Mouse (Mus musculus) embryonic facial prominence, embryonic 11.5 days (tissue): ENCODE data around the gene Taf7l. TPM values are rescaled to one million over a fixed set of nuclear protein-coding genes. Genes with fewer than 3 reads are reported as not detected.

ENCODE experiments used
- ATAC-seq: fragments of 200-750 bp; cut with Nextera tagmentation; replicated peaks from 2 replicates; pipeline ENCODE4 v1.8.0; 2017; ENCODE audit warnings: low read depth; ENCODE audit not compliant: insufficient number of reproducible peaks, low FRiP score, low TSS enrichment
- DNase-seq: peaks from one replicate; pipeline ENCODE4 v3.0.0-alpha.2; 2015; ENCODE audit warnings: low spot score
- H3K27ac ChIP-seq: fragments of 300-500 bp; sonication (generic); replicated peaks from 2 replicates; pipeline ENCODE4 v1.5.1; 2014; ENCODE audit warnings: mild to moderate bottlenecking, low read depth, low read length, control low read depth
- H3K27me3 ChIP-seq: fragments of 300-500 bp; sonication (generic); 2 replicates; pipeline ENCODE4 v1.6.1; 2014; ENCODE audit warnings: mild to moderate bottlenecking, low read length, moderate library complexity, mixed read lengths; ENCODE audit not compliant: control insufficient read depth, insufficient read depth
- H3K36me3 ChIP-seq: fragments of 300-500 bp; sonication (generic); replicated peaks from 2 replicates; pipeline ENCODE4 v1.6.1; 2014; ENCODE audit warnings: low read depth, mild to moderate bottlenecking, low read length, moderate library complexity, mixed read lengths; ENCODE audit not compliant: control insufficient read depth, insufficient read depth
- H3K4me1 ChIP-seq: fragments of 300-500 bp; sonication (generic); 2 replicates; pipeline ENCODE4 v1.6.1; 2014; ENCODE audit warnings: low read length, mixed read lengths; ENCODE audit not compliant: control insufficient read depth, insufficient read depth
- H3K4me2 ChIP-seq: fragments of 300-500 bp; sonication (generic); 2 replicates; pipeline ENCODE4 v1.6.1; 2014; ENCODE audit warnings: low read depth, mild to moderate bottlenecking, control low read depth, low read length, moderate library complexity
- H3K4me3 ChIP-seq: fragments of 300-500 bp; sonication (generic); 2 replicates; pipeline ENCODE4 v1.5.1; 2014; ENCODE audit warnings: low read depth, low read length, control low read depth
- H3K9ac ChIP-seq: fragments of 300-500 bp; sonication (generic); replicated peaks from 2 replicates; pipeline ENCODE4 v1.6.1; 2014; ENCODE audit warnings: mild to moderate bottlenecking, control low read depth, low read length
- H3K9me3 ChIP-seq: fragments of 300-500 bp; sonication (generic); replicated peaks from 2 replicates; pipeline ENCODE4 v1.6.1; 2016; ENCODE audit warnings: mild to moderate bottlenecking, low read length, inconsistent platforms, mixed read lengths; ENCODE audit not compliant: control insufficient read depth
- WGBS: fragments of 180-500 bp; shearing (Covaris S2); extraction: QIAGEN DNeasy Blood & Tissue Kit; methylation state at CpG from one replicate; pipeline ENCODE4 v1.1.7; 2014; 5-methylcytosine and 5-hydroxymethylcytosine counted together
- polyA plus RNA-seq: library from polyadenylated mRNA; unstranded; fragments of >200 nt; fragmentation: Nextera tagmentation; extraction: Ambion mirVana; gene quantifications from 2 replicates; pipeline ENCODE4 v1.2.1, GENCODE M21; 2014

Gene Taf7l
- polyA plus RNA-seq, 1 experiment from 2014 or later, result not detected

- 69% methylated on average over 3 of the region's 3 CpGs for WGBS
- no peak overlapping the region for H3K4me2 ChIP-seq
- ATAC-seq (no peak), DNase-seq (no peak)
- H3K9me3 ChIP-seq, result no peaks in the 10 kb centered on the region
- no peaks in the 10 kb centered on the region for H3K4me1 ChIP-seq
- H3K9ac ChIP-seq, result no peak overlapping the region
- no peaks in the 10 kb centered on the region for H3K27me3 ChIP-seq
- no peak overlapping the region for H3K4me3 ChIP-seq
- H3K27ac ChIP-seq, result no peak overlapping the region
- H3K36me3 ChIP-seq, result no peaks in the 10 kb centered on the region
Observed at GRCm38 (mm10) chrX:134427307-134427706, 49.0 kb downstream of the Taf7l start.

- 49% methylated on average over 6 of the region's 6 CpGs for WGBS
- H3K4me3 ChIP-seq, result no peak overlapping the region
- no peaks in the 10 kb centered on the region for H3K36me3 ChIP-seq
- no peaks in the 10 kb centered on the region for H3K27me3 ChIP-seq
- no peak overlapping the region for H3K4me2 ChIP-seq
- H3K9ac ChIP-seq, result no peak overlapping the region
- DNase-seq (no peak), ATAC-seq (no peak)
- H3K9me3 ChIP-seq, result no peaks in the 10 kb centered on the region
- no peaks in the 10 kb centered on the region for H3K4me1 ChIP-seq
- H3K27ac ChIP-seq, result no peak overlapping the region
Observed at GRCm38 (mm10) chrX:134426819-134427218, 49.5 kb downstream of the Taf7l start.

- no peak overlapping the region for H3K27ac ChIP-seq
- no peak overlapping the region for H3K4me2 ChIP-seq
- no peaks in the 10 kb centered on the region for H3K27me3 ChIP-seq
- DNase-seq (no peak), ATAC-seq (no peak)
- no peaks in the 10 kb centered on the region for H3K4me1 ChIP-seq
- H3K9me3 ChIP-seq, result no peaks in the 10 kb centered on the region
- no peaks in the 10 kb centered on the region for H3K36me3 ChIP-seq
- H3K4me3 ChIP-seq, result no peak overlapping the region
- 84% methylated on average over 10 of the region's 10 CpGs for WGBS
- no peak overlapping the region for H3K9ac ChIP-seq
Observed at GRCm38 (mm10) chrX:134425798-134426197, 50.5 kb downstream of the Taf7l start.

- H3K27ac ChIP-seq, result no peak overlapping the region
- H3K9ac ChIP-seq, result no peak overlapping the region
- no peaks in the 10 kb centered on the region for H3K9me3 ChIP-seq
- WGBS, result 90% methylated on average over 5 of the region's 5 CpGs
- H3K4me1 ChIP-seq, result no peaks in the 10 kb centered on the region
- no peaks in the 10 kb centered on the region for H3K36me3 ChIP-seq
- no peak overlapping the region for H3K4me3 ChIP-seq
- ATAC-seq (no peak), DNase-seq (no peak)
- no peaks in the 10 kb centered on the region for H3K27me3 ChIP-seq
- no peak overlapping the region for H3K4me2 ChIP-seq
Observed at GRCm38 (mm10) chrX:134424263-134424662, 52.0 kb downstream of the Taf7l start.

- Histone ChIP-seq H3K36me3 (no peaks in the 10 kb centered on the region), H3K27me3 (no peaks in the 10 kb centered on the region), H3K9me3 (no peaks in the 10 kb centered on the region), H3K4me2 (no peak overlapping the region), H3K4me3 (no peak overlapping the region), H3K27ac (no peak overlapping the region), H3K4me1 (no peaks in the 10 kb centered on the region), H3K9ac (no peak overlapping the region)
- WGBS, result 80% methylated on average over 5 of the region's 5 CpGs
- DNase-seq (no peak), ATAC-seq (no peak)
Observed at GRCm38 (mm10) chrX:134420097-134420496, 56.2 kb downstream of the Taf7l start.

GRCm38 (mm10) chrX:134412096-134412495, 64.2 kb downstream of the Taf7l start:
- H3K36me3 ChIP-seq, result no peaks in the 10 kb centered on the region
- no peaks in the 10 kb centered on the region for H3K4me1 ChIP-seq
- ATAC-seq, result no peak
- no peaks in the 10 kb centered on the region for H3K27me3 ChIP-seq
- H3K27ac ChIP-seq, result no peak overlapping the region
- DNase-seq, result no peak
- no peak overlapping the region for H3K9ac ChIP-seq
- no peaks in the 10 kb centered on the region for H3K9me3 ChIP-seq
- no peak overlapping the region for H3K4me3 ChIP-seq
- 94% methylated on average over 1 of the region's 1 CpGs for WGBS
- H3K4me2 ChIP-seq, result no peak overlapping the region

Other genes starting within 250 kb of the Taf7l start
- 10.7 and 14.1 TPM in 2 replicates for gene Trmt2b, start 199.5 kb downstream of the Taf7l start, polyA plus RNA-seq
- 13.9 and 15.5 TPM in 2 replicates for gene Tmem35a, start 181.3 kb downstream of the Taf7l start, polyA plus RNA-seq
- 27.9 and 35.1 TPM in 2 replicates for gene Cenpi, start 168.4 kb downstream of the Taf7l start, polyA plus RNA-seq
- 3.1 and 3.2 TPM in 2 replicates for gene Drp2, start 71.9 kb downstream of the Taf7l start, polyA plus RNA-seq
- 91.8 and 92.4 TPM in 2 replicates for gene Timm8a1, start 65.4 kb upstream of the Taf7l start, polyA plus RNA-seq
- gene Btk, start 107.1 kb upstream of the Taf7l start, polyA plus RNA-seq, result 0.81 and 1.4 TPM in 2 replicates
- 355 and 372 TPM in 2 replicates for gene Rpl36a, start 109.2 kb upstream of the Taf7l start, polyA plus RNA-seq
- 3.5 and 5.1 TPM in 2 replicates for gene Gla, start 124.6 kb upstream of the Taf7l start, polyA plus RNA-seq
- 163 and 167 TPM in 2 replicates for gene Hnrnph2, start 124.7 kb upstream of the Taf7l start, polyA plus RNA-seq
- 6.6 and 7.5 TPM in 2 replicates for gene Armcx4, start 210.0 kb upstream of the Taf7l start, polyA plus RNA-seq
- gene Armcx1, start 241.5 kb upstream of the Taf7l start, polyA plus RNA-seq, result 47.0 and 55.1 TPM in 2 replicates